Mouse (Mus musculus): ENCODE results near the gene Icam1.

Gene Icam1

DNA sequence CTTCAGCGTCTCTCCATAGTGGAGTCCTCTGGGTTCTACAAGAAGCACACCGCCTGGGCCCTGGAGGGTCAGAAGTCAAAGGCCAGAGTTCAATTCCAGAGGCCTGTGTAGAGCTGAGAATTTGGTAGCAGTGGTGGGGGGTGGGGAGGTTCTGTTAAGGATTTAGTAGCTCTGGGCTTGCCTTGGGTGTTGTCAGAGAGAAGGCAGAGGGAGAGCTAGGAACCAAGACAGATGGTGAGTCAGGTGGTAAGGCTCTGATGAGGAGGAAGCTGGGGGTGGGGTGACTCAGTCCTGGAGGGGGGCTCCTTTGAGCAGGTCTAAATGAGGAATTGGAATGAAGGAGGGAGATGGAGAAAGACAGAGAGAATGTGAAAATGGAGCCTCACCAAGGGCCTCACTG is 47.1 kb downstream of the Icam1 start:
- peak; percentile 89 for DNase-seq

- DNase-seq: no peak
Observed at GRCm38 (mm10) chr9:21067006-21067684, 51.4 kb downstream of the Icam1 start, which contains the start of gene Zglp1. Gene Zglp1 (minus strand): TSS chr9:21067093.

DNA sequence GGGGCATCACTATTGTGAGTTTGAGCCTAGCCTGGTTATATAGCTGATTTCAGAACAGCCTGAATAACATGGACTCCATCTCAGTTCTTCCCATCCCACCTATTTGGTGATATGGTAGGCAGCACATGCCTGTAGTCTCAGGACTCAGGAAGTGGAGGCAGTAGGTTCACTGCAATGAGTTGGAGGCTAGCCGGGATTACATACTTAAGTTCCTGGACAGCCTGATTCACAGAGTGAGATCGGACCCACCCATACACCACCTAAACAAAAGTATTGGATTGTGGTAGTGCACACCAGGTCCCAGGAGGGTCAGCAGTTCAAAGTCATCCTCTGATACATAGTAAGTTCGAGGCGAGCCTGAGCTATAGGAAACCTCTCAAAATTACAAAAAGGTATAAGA is 56.9 kb downstream of the Icam1 start:
- DNase-seq: no peak

DNA sequence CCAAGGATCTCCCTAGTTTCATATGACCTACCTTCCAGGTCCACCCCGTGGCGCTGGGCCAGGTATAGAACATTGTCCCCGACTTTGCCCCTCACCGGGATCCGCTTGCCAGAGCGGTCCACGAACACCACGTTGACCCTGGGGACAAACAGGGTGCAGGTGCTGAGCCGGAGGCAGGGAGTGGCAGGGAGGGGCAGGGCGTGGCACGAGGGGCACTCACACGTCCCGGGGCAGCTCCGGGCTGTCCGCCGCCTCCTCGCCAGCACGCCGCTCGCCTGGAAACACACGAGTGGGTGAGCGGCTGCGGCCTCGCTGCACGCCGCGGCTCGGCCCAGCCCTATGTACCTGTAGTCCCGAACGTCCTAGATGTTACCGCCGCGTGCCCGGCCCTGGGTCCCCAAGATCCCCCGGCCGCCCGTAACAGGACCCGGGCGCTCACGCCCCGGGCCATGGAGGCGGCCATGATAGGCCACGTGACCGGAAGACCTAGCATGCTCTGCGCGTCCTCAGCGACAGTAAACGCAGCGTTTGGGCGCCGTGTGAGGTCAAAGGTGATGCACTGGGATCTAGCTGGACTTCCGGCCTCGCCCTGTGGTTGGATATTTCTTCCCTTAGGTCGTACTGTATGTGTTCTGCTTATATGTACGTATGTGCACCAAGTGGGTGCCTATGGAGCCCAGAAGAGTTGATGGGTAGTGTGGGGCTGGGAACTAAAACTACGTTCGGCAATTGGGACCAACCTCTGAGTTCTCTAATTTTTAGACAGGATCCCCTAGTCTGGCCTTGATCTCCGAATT is 57.5 kb downstream of the Icam1 start, which contains the start of the genes Gm49373 and Fdx1l:
TSS of gene Gm49373 (minus strand) at position 53 of the 797 bp plus-strand sequence.
TSS of gene Fdx1l (minus strand) at position 571 of the 797 bp plus-strand sequence.
- DNase-seq: peak; percentile 94

GRCm38 (mm10) chr9:21074173-21074572 is 58.4 kb downstream of the Icam1 start:
- no peak for DNase-seq

GRCm38 (mm10) chr9:21075625-21076024 is 59.8 kb downstream of the Icam1 start:
- no peak for DNase-seq
